Mouse (Mus musculus) heart, embryonic 10.5 days (tissue): Measurements from ENCODE around the gene Yipf1. TPM values are rescaled to one million over a fixed set of nuclear protein-coding genes. Genes with fewer than 3 reads are reported as not detected.
"Not testable (repeated sequence)": the region's sequence is repeated elsewhere in the genome, so short reads cannot be mapped to it uniquely, and the experiment has no call there.

Experiments
- DNase-seq: peaks from one replicate; pipeline ENCODE4 v3.0.0-alpha.2; 2017; ENCODE audit warnings: low spot score
- H3K27ac ChIP-seq: fragments of 300-500 bp; sonication (generic); 2 replicates; pipeline ENCODE4 v1.5.1; 2016; ENCODE audit warnings: mild to moderate bottlenecking
- H3K27me3 ChIP-seq: fragments of 300-500 bp; sonication (generic); 2 replicates; pipeline ENCODE4 v1.6.1; 2016; ENCODE audit warnings: mild to moderate bottlenecking; ENCODE audit not compliant: poor library complexity, insufficient read depth, severe bottlenecking
- H3K36me3 ChIP-seq: fragments of 300-500 bp; sonication (generic); 2 replicates; pipeline ENCODE4 v1.6.1; 2016; ENCODE audit warnings: mild to moderate bottlenecking, moderate library complexity
- H3K4me1 ChIP-seq: fragments of 300-500 bp; sonication (generic); 2 replicates; pipeline ENCODE4 v1.6.1; 2016; ENCODE audit warnings: mild to moderate bottlenecking
- H3K4me3 ChIP-seq: fragments of 300-500 bp; sonication (generic); 2 replicates; pipeline ENCODE4 v1.5.1; 2016; ENCODE audit warnings: mild to moderate bottlenecking, moderate library complexity
- H3K9me3 ChIP-seq: fragments of 300-500 bp; sonication (generic); 2 replicates; pipeline ENCODE4 v1.6.1; 2016; ENCODE audit warnings: mild to moderate bottlenecking, moderate library complexity
- WGBS: fragments of 180-500 bp; shearing (Covaris S2); methylation state at CpG from one replicate; pipeline ENCODE4 v1.1.7; 2016; 5-methylcytosine and 5-hydroxymethylcytosine counted together
- polyA plus RNA-seq: library from polyadenylated mRNA; unstranded; fragments of >200 nt; fragmentation: Nextera tagmentation; extraction: Ambion mirVana; gene quantifications from 2 replicates; pipeline ENCODE4 v1.2.1, GENCODE M21; 2016

The Yipf1 gene
- polyA plus RNA-seq, 1 experiment from 2014 or later: 43.3 TPM

DNA sequence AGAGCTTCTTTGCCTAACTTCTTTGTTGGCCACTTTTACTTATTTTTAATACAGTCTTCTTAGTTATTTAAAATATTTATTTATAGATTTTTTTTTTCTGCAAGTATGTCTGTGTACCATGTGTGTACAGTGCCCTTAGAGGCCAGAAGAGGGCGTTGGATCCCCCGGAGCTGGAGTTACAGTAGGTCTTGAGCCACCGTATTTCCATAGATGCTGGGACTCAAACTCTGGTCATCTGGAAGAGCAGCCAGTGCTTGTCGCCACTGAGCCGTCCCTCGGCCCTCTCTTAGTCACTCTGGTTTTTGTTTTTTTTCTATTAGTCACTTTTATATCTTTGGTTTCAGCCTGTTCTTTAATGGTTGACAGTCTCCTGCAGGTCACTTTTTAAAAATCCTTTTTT, 49.4 kb downstream of the Yipf1 start:
- DNase-seq: no peak
- H3K27me3 ChIP-seq: no peaks in the 10 kb centered on the region
- no peak overlapping the region for H3K27ac ChIP-seq
- H3K36me3 ChIP-seq: peaks cover 5% of the 10 kb centered on the region; the same call in 1 of the 2 replicates
- no peak overlapping the region for H3K4me3 ChIP-seq
- H3K4me1 ChIP-seq: peaks cover 2% of the 10 kb centered on the region; the same call in 1 of the 2 replicates
- H3K9me3 ChIP-seq: no peaks in the 10 kb centered on the region
- 76% methylated on average over 6 of the region's 6 CpGs for WGBS

DNA sequence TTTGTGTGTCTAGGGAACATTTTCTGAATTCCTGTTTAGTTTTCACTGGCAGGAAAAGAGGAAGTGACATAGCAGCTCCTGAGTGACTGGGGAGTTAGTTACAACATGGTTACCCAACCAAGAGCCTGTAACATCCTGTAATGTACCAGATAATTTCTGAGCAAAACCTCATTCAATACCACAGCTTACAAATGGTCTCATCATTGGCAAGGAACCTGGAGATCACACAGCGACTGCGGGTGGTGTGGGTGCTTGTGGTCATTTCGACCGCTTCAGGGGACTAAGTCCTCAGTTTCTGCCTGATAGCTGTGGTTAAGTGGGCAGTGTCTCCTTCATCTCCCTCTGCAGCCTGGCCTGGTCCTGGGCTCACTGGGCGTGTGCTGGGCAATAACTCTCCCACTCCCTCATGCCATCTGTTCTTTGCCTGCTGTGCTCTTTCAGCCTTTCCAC, 50.1 kb downstream of the Yipf1 start:
- Histone ChIP-seq H3K27ac (no peak overlapping the region), H3K36me3 (peaks cover 4% of the 10 kb centered on the region; the same call in 1 of the 2 replicates), H3K9me3 (no peaks in the 10 kb centered on the region), H3K4me3 (no peak overlapping the region), H3K4me1 (peaks cover 8% of the 10 kb centered on the region; the same call in 1 of the 2 replicates), H3K27me3 (no peaks in the 10 kb centered on the region)
- WGBS: 80% methylated on average over 5 of the region's 5 CpGs
- no peak for DNase-seq

DNA sequence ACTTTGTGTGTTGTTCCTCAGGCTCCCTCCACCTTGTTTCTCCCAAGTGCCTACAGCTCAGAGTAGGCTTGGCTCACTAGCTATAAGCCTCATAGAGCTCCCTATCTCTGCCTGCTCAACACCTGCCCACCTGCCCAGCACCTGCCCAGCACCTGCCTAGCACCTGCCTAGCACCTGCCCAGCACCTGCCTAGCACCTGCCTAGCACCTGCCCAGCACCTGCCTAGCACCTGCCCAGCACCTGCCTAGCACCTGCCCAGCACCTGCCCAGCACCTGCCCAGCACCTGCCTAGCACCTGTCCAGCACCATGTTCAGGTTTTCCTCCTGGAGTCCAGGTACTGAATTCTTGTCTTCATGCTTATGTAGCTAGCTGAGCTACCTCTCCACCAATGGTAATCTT, 52.2 kb downstream of the Yipf1 start:
- not testable (repeated sequence) for H3K27ac ChIP-seq, H3K4me3 ChIP-seq, H3K9me3 ChIP-seq, DNase-seq, H3K27me3 ChIP-seq
- Histone ChIP-seq H3K4me1 (peaks cover 11% of the 10 kb centered on the region; the same call in 1 of the 2 replicates), H3K36me3 (peaks cover 18% of the 10 kb centered on the region)

GRCm38 (mm10) chr4:107367567-107368314, 53.6 kb downstream of the Yipf1 start, which contains the start of gene Ndc1:
Gene Ndc1 (plus strand): TSS chr4:107367784.
- H3K27me3 ChIP-seq: no peaks in the 10 kb centered on the region
- peak within 1 kb of the TSS; percentile 81 for H3K4me3 ChIP-seq
- DNase-seq: peak; percentile 96
- H3K27ac ChIP-seq: peak within 1 kb of the TSS; percentile 99
- peaks cover 11% of the 10 kb centered on the region; the same call in 1 of the 2 replicates for H3K4me1 ChIP-seq
- under 1% methylated on average over 51 of the region's 51 CpGs for WGBS
- H3K36me3 ChIP-seq: peaks cover 31% of the 10 kb centered on the region
- H3K9me3 ChIP-seq: no peaks in the 10 kb centered on the region

DNA sequence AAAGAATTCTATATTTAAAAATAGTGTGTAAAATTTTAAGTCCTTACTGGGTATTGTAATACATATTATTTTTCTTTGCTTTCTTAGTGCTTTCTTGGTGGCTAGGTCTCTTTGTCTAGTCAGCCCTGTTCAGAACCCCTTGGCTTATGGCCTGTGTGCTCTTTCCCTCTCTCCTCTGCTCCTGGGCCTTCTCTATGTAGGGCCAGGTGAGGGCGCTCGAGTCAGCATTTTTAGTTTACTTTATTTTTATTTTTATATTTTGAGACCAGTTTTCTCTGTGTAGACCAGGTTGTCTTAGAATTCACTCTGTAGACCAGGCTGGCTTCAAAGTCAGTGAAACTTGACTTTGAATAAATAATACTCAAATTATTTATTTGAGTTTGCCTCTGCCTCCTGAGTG, 58.1 kb downstream of the Yipf1 start:
- H3K4me3 ChIP-seq: no peak overlapping the region
- no peak for DNase-seq
- H3K4me1 ChIP-seq: peaks cover 27% of the 10 kb centered on the region
- peaks cover 73% of the 10 kb centered on the region for H3K36me3 ChIP-seq
- H3K27me3 ChIP-seq: no peaks in the 10 kb centered on the region
- H3K9me3 ChIP-seq: no peaks in the 10 kb centered on the region
- no peak overlapping the region for H3K27ac ChIP-seq
- WGBS: 66% methylated on average over 2 of the region's 2 CpGs

DNA sequence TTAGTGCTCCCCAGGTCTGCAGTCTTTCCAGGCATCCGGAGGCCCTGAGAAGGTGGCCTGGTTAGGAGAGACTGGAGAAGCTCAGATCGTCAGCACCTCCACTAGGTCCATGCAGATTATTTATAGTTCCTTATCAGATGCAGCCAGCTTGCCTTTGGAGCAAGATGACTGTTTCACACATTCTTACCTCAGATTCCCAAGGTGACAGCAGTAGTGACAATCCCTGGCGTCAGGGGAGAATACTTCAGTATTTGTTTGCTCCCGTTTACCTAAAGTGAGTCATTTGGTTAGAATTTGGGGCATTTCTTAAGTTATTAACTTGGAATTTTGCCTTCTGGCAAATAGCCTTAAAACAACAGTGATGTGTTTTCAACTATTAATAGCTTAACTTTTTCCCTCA, 60.5 kb downstream of the Yipf1 start:
- H3K36me3 ChIP-seq: peaks cover 87% of the 10 kb centered on the region
- DNase-seq: no peak
- no peak overlapping the region for H3K4me3 ChIP-seq
- no peaks in the 10 kb centered on the region for H3K27me3 ChIP-seq
- no peak overlapping the region for H3K27ac ChIP-seq
- WGBS: 35% methylated on average over 4 of the region's 4 CpGs
- peaks cover 16% of the 10 kb centered on the region for H3K4me1 ChIP-seq
- no peaks in the 10 kb centered on the region for H3K9me3 ChIP-seq

DNA sequence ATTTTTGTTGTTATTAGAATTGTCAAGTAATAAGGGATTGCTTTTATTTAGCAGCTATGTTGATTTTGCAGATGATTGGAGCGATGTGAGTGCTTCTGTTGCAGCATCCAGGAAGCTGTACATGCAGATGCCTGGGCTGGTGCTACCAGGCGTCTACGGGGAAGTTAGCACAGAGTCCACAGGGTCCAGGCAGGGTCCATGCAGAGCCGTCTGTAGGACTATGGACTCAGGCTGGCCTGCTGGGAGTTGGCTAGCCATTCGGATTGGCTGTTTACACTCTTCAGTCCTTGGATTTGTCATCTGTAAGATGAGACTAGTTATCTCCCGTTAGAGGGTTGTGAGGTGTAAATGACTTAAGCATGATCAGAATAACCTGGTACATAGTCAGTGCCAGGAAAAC, 64.8 kb downstream of the Yipf1 start:
- Histone ChIP-seq H3K9me3 (no peaks in the 10 kb centered on the region), H3K27me3 (no peaks in the 10 kb centered on the region), H3K27ac (no peak overlapping the region), H3K4me1 (peaks cover 13% of the 10 kb centered on the region), H3K36me3 (peaks cover 84% of the 10 kb centered on the region), H3K4me3 (no peak overlapping the region)
- no peak for DNase-seq
- 89% methylated on average over 6 of the region's 6 CpGs for WGBS

- H3K27ac ChIP-seq: no peak overlapping the region
- peaks cover 83% of the 10 kb centered on the region for H3K36me3 ChIP-seq
- DNase-seq: no peak
- H3K9me3 ChIP-seq: no peaks in the 10 kb centered on the region
- H3K27me3 ChIP-seq: no peaks in the 10 kb centered on the region
- H3K4me1 ChIP-seq: no peaks in the 10 kb centered on the region
- 79% methylated on average over 7 of the region's 7 CpGs for WGBS
- H3K4me3 ChIP-seq: no peak overlapping the region
Observed at GRCm38 (mm10) chr4:107380871-107381270, 66.7 kb downstream of the Yipf1 start.

DNA sequence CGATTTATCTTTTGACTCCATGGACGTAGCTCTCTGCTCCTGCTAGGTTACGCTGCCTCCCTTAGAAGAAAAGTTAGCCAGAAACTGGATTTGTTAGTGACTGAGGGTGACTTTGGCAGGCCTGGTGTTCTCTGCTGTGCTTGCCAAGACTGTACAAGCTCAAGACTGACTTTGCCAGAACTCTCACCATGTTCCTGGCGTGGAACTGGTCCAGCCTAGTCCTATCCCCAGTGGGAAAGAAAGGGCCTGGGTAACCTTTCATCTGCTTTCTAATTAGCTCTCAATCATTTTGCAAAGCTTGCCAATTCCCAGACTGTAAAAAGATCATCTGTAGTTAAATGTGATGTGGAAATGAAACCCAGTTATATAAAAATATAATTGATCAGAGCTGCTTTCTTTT, 72.9 kb downstream of the Yipf1 start:
- Histone ChIP-seq H3K27me3 (no peaks in the 10 kb centered on the region), H3K27ac (no peak overlapping the region), H3K4me1 (no peaks in the 10 kb centered on the region), H3K4me3 (no peak overlapping the region), H3K9me3 (no peaks in the 10 kb centered on the region), H3K36me3 (peaks cover 91% of the 10 kb centered on the region)
- WGBS: 94% methylated on average over 4 of the region's 4 CpGs
- no peak for DNase-seq

- H3K4me1 ChIP-seq: no peaks in the 10 kb centered on the region
- 93% methylated on average over 8 of the region's 8 CpGs for WGBS
- H3K9me3 ChIP-seq: no peaks in the 10 kb centered on the region
- no peak overlapping the region for H3K4me3 ChIP-seq
- H3K36me3 ChIP-seq: peaks cover 93% of the 10 kb centered on the region
- H3K27me3 ChIP-seq: no peaks in the 10 kb centered on the region
- DNase-seq: no peak
- H3K27ac ChIP-seq: no peak overlapping the region
Observed at GRCm38 (mm10) chr4:107387465-107387864, 73.3 kb downstream of the Yipf1 start.

DNA sequence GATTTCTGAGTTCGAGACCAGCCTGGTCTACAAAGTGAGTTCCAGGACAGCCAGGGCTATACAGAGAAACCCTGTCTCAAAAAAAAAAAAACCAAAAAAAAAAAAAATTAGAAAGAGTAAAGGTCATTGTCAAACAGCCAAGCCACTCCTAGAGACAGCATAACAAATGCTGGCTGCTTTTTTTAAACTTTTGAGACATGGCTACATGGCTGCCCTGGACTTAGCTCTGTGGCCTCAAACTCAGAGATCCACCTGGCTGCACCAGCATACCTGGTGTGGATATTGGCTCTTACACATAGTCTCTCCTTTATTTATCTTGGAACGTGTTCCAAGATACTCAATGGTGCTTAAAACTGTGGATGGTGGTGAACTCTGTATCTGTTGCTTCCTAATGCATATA, 74.1 kb downstream of the Yipf1 start:
- no peaks in the 10 kb centered on the region for H3K27me3 ChIP-seq
- peaks cover 93% of the 10 kb centered on the region for H3K36me3 ChIP-seq
- DNase-seq: no peak
- H3K9me3 ChIP-seq: no peaks in the 10 kb centered on the region
- H3K27ac ChIP-seq: no peak overlapping the region
- H3K4me1 ChIP-seq: no peaks in the 10 kb centered on the region
- WGBS: 98% methylated on average over 2 of the region's 2 CpGs
- no peak overlapping the region for H3K4me3 ChIP-seq

DNA sequence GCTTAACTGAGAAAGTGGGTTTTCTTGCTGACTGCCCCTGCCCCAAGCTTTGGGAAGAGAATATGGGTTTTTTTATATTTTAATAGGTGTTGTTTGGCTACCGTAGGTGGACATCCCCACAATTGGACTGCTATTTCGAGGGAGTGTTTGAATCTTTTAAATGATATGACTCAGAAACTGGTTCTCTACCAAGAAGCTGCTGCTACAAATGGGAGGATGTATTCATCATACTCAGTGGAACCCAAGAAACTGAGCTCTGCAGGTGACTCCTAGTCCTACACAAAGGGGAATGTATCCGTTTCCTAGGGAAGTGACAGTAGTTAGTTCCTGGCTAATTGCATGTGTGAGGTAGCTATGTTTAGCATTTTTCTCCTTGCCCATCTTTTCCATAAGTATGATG, 75.2 kb downstream of the Yipf1 start:
- H3K27me3 ChIP-seq: no peaks in the 10 kb centered on the region
- H3K9me3 ChIP-seq: no peaks in the 10 kb centered on the region
- no peak overlapping the region for H3K4me3 ChIP-seq
- WGBS: 92% methylated on average over 3 of the region's 3 CpGs
- H3K36me3 ChIP-seq: peaks cover 95% of the 10 kb centered on the region
- no peak overlapping the region for H3K27ac ChIP-seq
- H3K4me1 ChIP-seq: no peaks in the 10 kb centered on the region
- no peak for DNase-seq

GRCm38 (mm10) chr4:107393771-107394170, 79.6 kb downstream of the Yipf1 start:
- WGBS: 92% methylated on average over 2 of the region's 2 CpGs
- Histone ChIP-seq H3K9me3 (no peaks in the 10 kb centered on the region), H3K27me3 (no peaks in the 10 kb centered on the region), H3K4me3 (no peak overlapping the region), H3K36me3 (peaks cover 97% of the 10 kb centered on the region), H3K27ac (no peak overlapping the region), H3K4me1 (no peaks in the 10 kb centered on the region)
- no peak for DNase-seq
